Mouse (Mus musculus) layer of hippocampus, adult 9-10 months (tissue): ENCODE data around the gene Axin1.
A peak's percentile ranks its signal among the peaks of the same experiment; 100 is the strongest.

Experiments
- DNase-seq: peaks from one replicate; pipeline ENCODE4 v3.0.0; 2022; ENCODE audit warnings: low spot score

Axin1 gene

GRCm38 (mm10) chr17:26240120-26240790, 101.8 kb downstream of the Axin1 start:
- no peak for DNase-seq

GRCm38 (mm10) chr17:26240990-26241389, 102.5 kb downstream of the Axin1 start:
- no peak for DNase-seq

GRCm38 (mm10) chr17:26243471-26244100, 105.1 kb downstream of the Axin1 start:
- DNase-seq = peak; percentile 35

- peak; percentile 82 for DNase-seq
Observed at GRCm38 (mm10) chr17:26244101-26244841, 105.8 kb downstream of the Axin1 start, which contains the start of gene Fam234a. Gene Fam234a (minus strand): TSS chr17:26244242.
